Mouse (Mus musculus) urinary bladder, adult 2 months (tissue): ENCODE measurements around the gene Serpini1. TPM values are rescaled to one million over a fixed set of nuclear protein-coding genes. Genes with fewer than 3 reads are reported as not detected.
"Not testable (repeated sequence)": the region's sequence is repeated elsewhere in the genome, so short reads cannot be mapped to it uniquely, and the experiment has no call there.

Experiments
- DNase-seq: peaks from one replicate; pipeline ENCODE4 v3.0.0; 2022; ENCODE audit warnings: low spot score
- polyA plus RNA-seq: library from polyadenylated mRNA; depleted of rRNA; stranded (reverse); fragments of >200 nt; gene quantifications from 2 replicates; pipeline ENCODE4 v1.2.3, GENCODE M21; 2012; rRNA removed

Serpini1 gene
- polyA plus RNA-seq, 1 experiment, result 3.0 TPM

DNA sequence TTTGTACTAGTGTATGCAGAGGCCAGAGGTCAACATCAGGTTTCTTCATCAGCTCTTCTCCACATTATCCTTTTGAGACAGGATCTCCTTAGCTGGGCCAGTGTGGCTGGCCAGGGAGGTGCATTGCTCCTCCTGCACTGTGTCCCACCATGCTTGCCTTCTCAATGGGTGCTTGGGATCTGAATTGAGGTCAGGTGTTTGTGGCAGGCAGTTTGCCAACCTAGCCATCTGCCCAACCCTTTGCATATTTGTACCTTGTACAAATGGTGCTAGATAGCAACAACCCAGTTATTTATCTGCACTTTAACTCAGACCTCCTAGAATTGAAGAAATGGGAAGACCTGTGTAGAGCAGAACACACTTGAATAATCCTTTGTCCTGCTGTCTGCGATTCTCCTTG, 78.3 kb downstream of the Serpini1 start:
- DNase-seq, result no peak

DNA sequence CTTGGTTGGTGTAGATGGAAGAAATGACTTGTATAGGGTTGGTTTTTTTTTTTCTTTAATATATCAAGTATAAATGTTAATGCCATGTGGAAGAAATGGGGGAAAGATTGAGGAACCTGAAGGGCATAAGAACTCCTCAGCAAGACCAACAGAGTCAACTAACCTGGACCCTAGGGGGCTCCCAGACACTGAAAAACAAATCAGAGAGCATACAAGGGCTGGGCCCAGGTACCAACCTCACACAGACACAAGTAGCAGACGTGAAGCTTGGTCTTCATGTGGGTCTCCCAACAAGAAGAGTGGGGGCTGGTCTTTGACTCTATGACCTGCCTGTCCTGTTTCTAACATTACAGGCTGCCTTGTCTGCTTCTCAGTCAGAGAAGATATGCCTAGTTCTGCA, 82.2 kb downstream of the Serpini1 start:
- no peak for DNase-seq

DNA sequence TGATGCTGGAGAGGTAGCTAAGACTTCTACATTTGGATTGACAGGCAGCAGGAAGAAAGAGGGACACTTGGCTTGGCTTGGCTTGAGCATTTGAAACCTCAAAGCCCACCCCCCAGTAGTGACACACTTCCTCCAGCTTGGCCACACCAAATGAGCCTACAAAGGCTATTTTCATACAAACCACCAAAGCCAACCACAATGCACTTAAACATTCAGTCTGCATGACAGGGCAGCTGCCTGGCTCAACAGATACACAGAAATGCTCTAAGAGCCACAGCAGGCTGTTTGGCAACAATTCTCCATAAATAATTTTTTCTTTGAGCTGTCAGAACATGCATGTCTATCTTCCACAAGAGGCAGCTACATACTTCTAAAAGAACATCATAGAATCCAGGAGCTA, 90.2 kb downstream of the Serpini1 start:
- DNase-seq, result no peak

DNA sequence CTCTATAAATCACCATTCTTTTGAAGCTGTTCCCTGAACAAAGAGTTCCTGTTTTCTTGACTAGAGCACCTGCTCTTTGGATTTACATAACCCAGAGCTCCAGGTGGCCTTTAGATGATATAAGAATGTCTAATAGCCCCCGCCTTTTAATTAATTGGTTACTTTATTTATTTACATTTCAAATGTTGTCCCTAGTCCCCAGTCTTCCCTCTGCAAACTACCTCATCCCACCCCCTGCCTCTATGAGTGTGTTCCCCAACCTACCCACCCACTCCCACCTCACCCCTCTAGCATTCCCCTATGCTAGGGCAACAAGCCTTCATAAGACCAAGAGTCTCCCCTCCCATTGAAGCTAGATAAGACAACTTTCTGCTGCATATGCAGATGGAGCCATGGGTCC, 90.9 kb downstream of the Serpini1 start:
- DNase-seq, result no peak

DNA sequence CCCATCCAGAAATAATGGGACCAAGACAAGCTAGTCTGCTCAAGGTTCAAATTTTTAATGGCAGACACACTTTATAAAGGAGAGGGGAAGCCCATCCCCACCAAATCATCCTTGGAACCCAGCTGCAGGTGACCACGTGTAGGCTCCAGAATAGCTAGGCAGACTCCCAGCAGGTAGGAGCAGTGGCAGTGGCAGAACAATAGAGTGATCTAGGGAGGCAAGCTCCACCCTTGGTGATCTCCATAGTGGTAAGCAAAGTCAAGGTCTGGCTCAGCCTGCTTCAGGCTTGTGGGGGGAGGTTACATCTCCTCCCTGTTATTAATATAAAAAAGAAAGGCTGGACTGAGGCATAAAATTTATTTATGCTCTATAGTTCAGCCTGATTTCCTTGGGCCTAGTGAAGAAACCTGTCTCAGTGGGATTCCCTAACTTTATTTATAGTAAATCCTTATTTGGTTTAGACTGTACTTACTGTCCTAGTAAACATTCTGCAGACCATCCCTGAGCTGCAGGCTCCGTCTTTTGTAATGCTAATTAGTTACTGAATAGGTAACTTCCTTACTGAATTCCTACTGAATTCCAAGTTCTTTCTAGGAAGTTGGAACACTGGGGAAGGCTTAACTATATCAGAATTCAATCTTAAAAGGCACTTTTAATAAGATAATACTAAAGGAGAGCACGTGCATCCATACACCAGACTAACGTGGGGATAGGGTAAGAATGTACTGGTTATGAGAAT, 93.2 kb downstream of the Serpini1 start:
- DNase-seq, result not testable (repeated sequence)

DNA sequence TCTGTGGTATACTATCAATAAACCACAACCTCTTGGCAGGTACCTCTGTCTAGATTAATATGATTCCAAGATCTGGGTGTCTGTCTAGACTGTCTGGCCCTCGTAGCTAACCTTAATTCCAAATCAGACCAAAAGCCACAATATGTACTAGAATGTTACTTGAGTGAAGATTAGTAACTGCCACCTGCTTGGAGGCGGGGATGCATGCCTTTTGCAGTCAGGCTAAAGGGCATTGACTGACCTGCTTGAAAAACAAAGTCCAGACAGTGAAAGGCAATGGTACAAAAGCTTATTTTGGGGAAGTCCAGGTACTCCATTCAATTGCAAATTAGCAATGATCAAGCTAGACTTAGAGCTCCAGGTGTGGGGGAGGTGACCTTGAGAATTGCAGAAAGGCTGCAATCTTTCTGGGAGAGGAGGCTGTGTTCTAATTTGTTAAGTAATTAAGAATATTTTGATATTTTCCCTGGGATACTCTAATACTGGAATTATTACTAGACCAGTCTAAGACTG, 94.3 kb downstream of the Serpini1 start:
- DNase-seq, result no peak

DNA sequence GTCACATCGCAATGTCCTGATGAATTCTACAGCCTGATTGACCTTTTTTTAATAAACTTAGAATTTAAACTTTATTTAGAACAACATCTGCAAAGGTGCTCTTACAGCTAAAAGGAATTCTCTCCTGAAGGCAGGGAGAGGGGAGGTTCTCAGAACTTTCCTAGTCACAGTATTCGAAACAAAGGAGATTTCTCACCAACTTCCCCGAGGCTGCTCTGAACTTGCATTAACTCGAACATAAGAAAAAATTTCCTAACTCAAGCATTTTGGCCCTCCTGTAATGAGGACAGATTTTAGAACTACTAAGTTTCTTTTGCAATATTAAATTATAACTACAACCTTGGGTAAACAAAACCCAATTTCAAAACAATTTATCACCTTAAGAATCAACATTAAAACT, 96.6 kb downstream of the Serpini1 start:
- DNase-seq, result not testable (repeated sequence)

DNA sequence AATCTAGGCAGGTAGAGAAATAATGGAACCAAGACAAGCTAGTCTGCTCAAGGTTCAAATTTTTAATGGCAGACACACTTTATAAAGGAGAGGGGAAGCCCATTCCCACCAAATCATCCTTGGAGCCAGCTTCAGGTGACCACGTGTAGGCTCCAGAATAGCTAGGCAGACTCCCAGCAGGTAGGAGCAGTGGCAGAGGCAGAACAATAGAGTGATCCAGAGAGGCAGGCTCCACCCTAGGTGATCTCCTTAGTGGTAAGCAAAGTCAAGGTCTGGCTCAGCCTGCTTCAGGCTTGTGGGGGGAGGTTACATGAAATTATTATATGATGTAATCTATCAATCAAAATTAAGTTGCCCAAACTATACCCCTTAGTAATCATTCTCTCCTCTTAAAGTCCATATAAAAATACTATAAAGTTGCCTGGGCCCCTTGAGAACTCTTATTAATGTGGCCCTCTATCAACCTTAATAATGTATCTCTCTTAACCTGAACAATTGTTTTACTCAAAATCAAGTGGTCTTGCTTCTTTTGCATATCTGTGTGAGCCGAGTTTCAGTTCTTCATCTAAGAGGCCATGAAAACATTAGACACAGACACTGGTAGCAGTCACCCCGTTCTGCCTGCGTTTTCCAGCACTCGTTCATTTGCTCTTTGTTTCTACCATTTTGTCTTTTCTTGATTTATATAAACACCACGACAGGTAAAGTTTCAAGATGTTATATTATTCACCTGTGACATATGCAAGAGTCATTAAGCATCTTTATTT, 98.4 kb downstream of the Serpini1 start:
- DNase-seq, result no peak

DNA sequence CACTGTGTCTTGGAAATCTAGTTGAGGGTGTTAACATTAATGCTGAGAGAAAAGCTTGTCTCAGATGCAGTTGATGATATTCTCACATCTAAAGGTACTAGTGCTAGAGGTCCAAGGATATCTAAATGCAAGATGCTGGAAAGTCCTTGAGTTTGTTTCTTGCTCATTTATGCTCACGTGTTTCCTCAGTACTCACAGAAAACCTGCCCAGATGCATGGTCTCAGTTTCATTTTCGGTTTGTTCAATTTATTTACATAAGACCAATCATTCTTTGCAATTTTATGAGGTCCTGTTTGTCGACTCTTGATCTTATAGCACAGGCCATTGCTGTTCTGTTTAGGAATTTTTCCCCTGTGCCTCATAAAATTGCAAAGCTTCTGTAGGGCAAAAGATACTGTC, 109.6 kb downstream of the Serpini1 start:
- DNase-seq, result no peak

DNA sequence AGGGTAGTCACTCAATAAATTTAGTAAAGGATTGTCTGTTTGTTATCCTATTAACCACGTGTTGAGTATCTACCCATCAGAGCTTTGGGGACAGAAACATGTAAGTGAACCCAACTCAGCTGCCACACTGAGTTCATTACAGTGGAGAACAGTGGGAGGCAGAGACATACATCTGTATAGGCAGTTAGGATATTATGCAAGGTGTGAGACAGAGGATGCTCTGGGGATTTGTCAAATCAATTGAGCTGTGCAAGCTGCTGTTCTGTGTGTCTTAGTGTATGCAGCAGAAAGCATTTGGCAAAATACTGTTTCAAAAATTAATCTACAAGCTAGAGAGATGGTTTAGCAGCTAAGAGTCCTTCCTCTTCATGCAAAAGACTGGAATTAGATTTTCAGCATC, 113.1 kb downstream of the Serpini1 start:
- DNase-seq, result no peak

DNA sequence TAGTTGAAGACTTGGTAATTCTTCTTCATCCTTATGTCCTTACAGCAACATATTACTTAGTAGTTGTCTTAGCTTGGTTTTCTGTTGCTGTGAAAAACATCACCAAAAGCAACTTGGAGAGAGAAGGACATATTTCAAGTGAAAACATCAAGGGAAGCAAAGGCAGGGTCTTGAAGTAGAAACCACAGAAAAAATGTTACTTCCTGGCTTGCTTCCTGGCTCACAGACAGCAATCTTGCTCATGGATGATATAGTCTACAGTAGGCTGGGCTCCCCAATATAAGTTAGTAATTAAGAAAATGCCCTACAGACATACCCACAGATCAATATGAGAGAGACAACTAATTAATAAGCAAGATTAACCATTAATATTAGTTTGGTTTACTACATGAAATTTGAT, 125.5 kb downstream of the Serpini1 start:
- DNase-seq, result no peak

DNA sequence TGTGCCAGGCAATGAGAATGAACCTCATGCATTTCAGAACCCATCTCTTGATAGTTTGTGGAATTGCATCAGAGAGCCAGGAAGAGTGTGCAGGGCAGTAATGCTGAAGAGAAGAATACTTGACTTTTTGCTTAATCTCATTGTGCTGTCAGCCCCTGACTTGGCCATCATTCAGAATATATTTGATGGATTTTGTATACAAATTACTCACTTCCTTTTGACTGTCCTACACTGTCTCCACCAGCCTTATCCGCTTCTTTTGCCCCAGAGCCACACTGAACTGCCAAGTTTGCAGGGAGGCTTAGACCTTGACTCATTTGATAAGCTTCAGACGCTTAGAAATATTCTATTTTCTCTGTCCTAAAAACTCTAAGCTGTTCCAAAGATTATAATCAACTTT, 129.4 kb downstream of the Serpini1 start:
- no peak for DNase-seq

DNA sequence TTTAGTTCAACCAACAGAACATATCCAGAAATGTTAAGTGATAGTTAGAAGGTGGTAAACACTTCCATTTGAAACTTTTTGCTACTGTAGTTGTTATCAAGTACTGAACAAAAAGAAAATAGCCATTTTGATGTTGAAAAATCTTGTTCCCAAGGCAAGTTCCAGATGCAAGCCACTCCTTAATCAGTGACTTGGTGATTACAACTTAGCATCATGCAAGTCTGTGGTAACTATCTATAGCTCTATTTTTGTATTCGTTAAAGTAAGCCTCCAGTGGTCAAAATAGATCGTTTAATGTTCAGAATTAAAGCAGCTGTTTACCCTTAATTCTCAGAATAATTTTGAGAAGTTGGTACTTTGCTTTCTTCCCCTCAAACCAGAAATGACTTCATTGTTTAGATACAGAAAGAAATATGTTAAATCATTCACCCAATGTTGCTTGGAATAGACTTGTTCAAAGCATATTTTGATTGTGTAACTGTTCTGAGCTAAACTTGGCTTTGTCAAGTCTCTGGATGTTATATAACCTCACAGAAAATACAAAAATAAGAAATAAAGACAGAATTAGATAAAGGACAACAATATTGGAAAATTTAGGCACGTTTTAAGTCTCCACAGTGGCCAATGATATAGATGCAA, 130.0 kb downstream of the Serpini1 start:
- no peak for DNase-seq

DNA sequence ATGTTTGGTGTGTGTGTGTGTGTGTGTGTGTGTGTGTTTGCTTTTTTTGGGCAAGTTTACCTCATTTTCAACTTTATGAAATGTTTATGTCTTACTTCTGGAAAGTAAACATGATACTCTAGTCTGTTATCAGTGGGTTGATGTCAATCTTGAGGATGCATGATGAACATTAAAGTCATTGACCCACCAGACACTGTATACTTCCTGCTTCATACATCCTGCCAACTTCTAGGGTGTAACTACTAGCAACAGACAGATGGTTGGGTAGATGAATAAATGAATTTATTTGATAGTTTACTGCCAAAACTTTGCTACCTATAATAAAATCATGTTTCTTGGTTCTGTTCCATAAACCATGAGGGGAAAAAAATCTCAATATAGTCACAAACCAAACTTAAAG, 133.0 kb downstream of the Serpini1 start:
- DNase-seq, result no peak

DNA sequence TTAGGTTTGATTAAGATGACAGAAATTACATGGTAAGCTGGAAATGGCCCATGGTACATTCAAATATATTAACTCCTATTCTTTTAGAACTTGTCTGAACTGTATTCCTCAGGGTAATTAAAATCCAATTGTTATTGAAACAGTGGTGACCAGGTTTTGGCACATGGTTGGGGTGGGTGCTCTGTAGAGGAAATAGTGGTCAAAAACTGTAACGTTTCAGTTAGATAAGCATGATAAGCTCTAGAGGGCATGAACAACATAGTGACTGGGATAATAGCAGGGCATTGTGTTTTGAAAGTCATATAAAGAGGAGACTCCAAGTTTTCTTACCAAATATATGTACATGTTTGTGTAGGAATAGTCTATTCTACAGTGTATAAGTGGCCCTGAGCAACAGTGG, 134.7 kb downstream of the Serpini1 start:
- DNase-seq, result no peak

Other genes starting within 250 kb of the Serpini1 start
- not detected in 2 replicates for gene Wdr49, start 75.4 kb upstream of the Serpini1 start, polyA plus RNA-seq
- 49.0 and 62.1 TPM in 2 replicates for gene Pdcd10, start 691 bp upstream of the Serpini1 start, polyA plus RNA-seq
- gene Gm29133, start 190.7 kb downstream of the Serpini1 start, polyA plus RNA-seq, result not detected in 2 replicates